Mouse (Mus musculus): ENCODE measurements around the gene Csnk1g2. TPM values are rescaled to one million over a fixed set of nuclear protein-coding genes. Genes with fewer than 3 reads are reported as not detected.
A peak's percentile ranks its signal among the peaks of the same experiment; 100 is the strongest.
"Not testable (repeated sequence)": the region's sequence is repeated elsewhere in the genome, so short reads cannot be mapped to it uniquely, and the experiment has no call there.

Csnk1g2 gene
- total RNA-seq, 2 experiments from 2014 or later: 130 to 138 TPM

DNA sequence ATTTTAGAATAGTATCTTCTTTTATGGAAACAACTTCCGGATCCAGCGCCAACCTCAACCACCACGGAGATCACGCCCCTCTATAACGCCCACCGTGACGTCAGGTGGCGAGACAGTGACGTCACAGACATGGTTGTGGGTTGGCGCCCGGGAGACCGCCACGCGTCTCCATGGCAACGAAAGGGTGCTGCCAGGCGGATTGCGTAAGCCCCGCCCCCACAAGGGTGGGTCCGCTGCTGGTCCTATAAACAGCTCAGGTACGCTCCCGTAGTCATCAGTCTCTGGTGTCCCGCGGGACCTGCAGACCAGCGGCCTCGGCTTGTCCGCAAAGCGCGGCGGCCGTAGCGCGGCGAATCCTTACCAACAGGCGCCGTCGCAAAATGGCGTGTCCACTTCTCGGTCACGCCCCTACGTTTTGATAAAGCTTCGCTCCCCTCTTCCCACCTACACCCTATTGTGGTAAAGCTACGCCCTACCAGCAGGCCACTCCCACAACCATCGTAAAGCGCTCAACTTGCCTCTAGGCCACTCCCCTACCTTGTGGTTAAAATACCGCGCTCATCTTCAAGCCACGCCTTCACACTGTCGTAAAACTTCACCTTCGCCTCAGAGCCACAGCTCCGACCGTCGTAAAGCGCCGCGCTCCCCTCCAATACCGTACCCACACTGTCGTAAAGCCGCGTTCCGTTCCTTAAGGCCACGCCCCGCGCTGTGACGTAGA is 538 bp upstream of the Csnk1g2 start:
- peak; percentile 100 for DNase-seq
- intact Hi-C loops (cut with DNase I): no loop called here

DNA sequence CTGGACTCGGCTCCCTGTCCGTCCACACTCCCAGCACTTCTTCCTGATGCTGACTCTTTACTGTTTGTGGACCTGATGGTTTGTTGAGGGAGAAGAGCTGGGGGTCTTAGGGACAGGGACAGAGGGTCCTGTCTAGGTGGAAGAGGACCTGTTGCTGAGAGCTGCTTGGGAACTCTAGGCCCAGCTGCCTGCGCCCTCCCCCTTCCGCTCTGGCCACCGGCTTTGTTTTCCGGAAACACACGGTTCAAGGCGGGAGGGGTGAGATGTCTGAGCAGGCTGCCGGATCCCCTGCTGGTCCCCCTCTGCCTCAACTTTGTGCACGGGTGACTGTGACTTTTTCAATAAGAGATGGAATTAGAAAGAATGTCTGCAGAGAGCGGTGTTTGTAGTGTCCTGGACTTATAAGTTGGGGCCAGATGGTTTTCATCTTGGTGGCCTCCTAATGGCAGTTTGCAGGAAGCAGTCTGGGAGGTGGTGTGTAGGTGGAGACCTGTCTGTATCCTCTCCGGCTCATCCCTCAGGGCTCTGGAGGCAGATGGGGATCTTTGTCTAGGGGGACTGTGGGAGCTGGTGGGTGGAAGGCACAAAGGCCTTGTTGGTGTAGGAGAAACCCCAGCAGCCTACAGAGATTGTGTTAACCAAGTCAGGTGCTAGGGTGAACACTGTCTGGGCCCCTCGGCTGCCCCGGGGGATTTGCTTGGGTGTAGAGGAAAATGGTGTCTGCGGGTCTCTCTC is 986 bp downstream of the Csnk1g2 start:
- DNase-seq: no peak
- intact Hi-C loops (cut with DNase I): no loop called here

DNA sequence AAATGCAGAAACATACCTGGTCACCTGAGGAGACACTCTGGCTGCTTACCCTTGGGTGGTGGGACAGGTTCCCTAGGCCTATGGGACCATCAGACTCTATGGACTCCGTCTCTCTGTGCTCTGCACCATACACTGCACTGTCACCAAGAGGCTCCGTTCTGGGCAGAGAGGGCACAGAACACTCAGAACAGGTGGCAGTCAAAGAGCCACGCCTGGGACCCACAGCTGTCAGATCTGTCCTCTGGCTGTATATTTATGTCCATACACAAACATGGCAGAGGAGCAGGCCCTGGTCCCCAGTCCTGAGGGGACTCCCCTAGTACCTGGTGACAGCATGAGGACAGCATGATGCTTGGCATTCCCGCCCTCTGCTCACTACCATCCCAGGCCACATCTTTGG is 3.1 kb downstream of the Csnk1g2 start:
- intact Hi-C loops (cut with DNase I): no loop called here
- no peak for DNase-seq

DNA sequence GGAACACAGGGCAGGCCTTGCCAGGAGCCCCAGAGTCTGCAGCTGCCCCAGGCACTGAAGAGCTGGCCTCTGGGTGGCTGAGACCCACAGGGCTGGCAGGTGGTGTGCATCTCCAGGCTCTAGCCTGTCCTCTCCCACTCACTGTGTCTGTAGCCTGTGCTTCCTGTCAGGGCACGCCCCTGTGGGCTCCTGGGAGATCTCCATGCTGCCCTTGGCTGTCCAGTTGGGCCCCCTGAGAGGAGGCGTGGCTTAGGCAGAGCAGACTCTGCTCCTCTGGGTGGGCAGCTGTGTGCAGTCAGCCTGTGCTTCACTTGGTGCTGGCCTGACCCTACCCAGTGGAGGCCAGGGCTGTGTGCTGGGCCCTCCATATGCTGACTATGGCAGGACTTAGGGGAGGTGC is 5.0 kb downstream of the Csnk1g2 start:
- DNase-seq: no peak
- intact Hi-C loops (cut with DNase I): no loop called here

DNA sequence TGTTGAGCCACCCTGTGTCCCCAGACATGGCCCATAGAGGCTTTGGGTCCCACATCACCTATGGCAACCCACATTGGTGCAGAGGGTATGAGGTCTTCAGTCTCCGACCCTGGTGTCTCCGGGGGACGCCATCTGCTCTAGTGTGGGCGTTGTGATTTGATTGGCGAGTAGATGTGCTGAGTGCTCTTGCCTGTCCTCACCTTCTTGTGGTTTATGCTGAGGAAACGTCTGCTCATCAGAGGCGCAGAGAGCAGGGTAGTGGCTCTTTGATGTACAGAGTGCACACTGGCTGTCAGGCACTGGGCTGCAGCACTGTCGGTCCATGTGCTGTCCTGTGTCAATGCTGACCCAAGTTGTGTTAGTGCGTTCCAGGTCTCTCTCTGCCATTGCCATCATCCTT is 6.3 kb downstream of the Csnk1g2 start:
- no peak for DNase-seq
- intact Hi-C loops (cut with DNase I): no loop called here

DNA sequence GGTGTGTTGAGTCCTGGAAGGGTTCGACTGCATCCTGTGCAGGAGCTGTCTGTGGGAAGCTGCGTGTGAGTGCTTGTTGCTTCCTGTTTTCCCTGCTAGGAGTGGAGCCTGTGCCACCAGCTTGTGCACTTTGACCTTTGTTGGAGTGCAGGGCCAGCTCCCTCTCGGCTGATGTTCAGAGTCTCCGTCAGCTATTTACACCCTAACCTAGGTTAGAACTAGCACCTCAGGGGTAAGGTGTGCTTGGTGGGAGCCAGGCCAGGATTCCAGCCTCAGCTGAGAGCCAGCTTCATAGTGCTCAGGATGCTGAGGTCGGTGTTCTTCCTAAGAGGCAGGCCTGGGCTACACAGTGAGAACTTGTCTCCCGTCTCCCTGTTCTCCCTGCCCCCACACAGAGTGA is 12.7 kb downstream of the Csnk1g2 start:
- intact Hi-C loops (cut with DNase I): no loop called here
- DNase-seq: no peak

DNA sequence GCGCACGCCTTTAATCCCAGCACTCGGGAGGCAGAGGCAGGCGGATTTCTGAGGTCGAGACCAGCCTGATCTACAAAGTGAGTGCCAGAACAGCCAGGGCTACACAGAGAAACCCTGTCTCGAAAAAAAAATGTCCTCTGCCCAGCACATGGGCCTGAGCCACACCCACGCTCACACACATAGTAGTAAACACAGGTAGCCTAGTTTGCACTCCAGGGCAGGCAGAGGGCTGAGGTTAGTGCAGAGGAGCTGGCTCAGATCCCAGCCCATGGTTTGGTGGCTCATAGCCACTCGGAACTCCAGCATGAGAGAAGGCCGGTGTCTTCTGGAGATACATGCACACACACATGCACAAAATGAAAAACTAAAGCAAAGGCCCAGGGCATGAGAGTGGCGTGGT is 24.3 kb downstream of the Csnk1g2 start:
- intact Hi-C loops (cut with DNase I): no loop called here

DNA sequence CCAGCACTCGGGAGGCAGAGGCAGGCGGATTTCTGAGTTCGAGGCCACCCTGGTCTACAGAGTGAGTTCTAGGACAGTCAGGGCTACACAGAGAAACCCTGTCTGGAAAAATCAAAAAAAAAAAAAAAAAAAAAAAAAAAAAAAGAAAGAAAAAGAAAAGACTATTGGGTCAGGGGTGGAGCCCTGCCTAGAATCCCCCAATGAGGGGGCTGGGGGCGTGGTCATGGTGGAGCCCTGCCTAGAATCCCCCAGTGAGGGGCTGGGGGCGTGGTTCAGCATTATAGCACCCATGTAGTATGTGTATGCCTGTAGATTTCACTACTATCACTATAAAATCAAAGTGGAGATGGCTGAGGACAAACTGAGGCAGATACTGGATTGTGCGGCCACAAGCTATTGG is 27.3 kb downstream of the Csnk1g2 start:
- intact Hi-C loops (cut with DNase I); DNase-seq: not testable (repeated sequence)

More for the DNA sequence above, 24.3 kb downstream of the Csnk1g2 start:
- DNase-seq: no peak

DNA sequence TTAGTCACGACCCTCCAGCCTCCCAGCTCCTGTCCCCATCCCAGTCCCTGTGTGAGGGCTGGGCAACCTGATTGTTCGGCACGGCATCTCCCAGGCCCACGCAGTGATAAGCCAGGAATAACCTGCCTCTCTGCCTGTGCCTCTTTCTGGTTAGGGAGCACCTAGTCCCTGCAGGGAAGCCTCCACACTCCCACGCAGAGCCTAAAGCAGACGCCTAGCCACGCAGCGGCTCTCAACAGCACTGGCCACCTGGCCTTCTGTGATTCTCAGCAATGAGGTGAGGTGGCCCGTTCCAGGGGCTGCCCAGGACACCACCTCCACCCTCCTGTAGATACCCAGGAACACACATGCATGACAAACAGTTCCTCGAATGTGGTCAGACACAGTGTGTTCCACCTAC is 27.8 kb downstream of the Csnk1g2 start:
- intact Hi-C loops (cut with DNase I): no loop called here
- DNase-seq: no peak

DNA sequence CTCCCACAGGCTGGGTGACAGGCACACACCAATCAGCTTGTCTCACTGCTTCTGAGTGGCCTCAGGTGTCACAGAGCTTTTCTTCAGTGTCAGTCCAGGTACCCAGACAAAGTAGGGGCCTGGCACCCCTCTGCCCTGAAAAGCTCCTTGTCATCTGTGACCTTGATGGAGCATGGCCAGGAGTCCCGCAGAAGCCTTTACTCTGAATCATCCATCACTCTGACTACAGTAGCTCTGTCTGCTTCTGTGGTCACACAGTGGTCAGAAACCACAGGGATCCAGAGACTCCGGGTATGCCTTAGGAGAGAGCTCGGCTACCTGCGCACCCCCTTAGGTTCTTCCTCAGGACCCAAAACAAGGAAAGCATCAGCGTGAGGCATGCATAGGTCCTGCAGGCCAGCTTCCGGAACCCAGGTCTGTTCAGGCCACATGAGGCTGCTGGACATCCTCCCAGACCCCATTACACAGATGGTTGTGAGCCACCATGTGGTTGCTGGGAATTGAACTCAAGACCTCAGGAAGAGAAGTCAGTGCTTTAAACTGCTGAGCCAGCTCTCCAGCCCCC is 30.6 kb downstream of the Csnk1g2 start:
- DNase-seq: no peak
- intact Hi-C loops (cut with DNase I): no loop called here

DNA sequence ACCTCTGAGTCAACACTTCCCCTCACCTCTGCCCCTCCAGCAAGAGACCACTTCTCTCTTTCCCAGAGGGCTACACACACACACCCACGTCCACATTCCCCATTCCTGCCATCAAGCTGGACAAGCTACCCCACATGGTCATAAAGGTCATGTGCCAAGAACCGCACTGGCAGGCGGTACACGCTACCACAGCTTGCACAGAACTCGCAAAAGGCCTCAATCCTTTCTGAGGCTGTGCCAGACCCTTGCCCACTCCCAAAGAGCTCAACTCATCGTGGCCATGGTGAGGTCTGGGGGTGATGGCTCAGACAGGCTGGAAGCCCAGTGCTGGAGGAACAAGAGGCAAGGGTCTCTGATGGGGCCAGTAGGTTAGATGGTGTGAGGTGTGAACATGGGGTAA is 32.2 kb downstream of the Csnk1g2 start:
- intact Hi-C loops (cut with DNase I): no loop called here
- DNase-seq: no peak

DNA sequence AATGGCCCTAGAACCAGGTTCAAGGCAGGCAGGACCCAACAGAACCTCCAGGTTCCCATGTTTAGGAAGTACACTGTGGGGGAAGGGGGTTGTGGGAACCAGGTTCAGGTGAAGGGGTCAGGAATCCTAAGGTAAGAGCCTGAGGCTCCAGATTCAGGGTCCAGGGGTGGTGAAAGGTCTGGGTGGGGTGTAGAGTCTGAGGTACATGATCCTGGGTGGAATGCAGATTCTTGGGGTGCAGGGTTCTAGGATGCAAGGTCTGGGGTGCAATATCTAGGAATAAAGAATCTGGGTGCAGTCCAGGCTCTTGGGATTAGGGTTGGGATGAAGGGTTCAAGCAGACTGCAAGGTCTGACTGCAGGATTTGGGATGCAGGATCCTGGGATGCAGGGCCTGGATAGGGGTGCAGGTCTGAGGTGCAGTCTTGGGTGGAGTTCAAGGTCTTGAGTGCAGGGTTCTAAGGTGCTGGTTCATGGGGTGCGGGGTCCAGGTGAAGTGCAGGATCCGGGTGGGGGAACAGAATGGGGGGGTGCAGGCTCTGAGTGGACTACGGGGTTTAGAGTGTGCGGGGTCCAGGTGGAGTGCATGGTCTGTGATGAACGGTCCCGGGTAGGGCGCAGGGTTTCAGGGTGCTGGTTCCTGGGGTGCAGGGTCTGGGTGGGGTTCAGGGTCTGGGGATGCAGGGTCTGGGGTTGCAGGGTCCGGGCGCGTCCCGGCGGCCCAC is 32.9 kb downstream of the Csnk1g2 start:
- intact Hi-C loops (cut with DNase I): no loop called here
- DNase-seq: no peak

DNA sequence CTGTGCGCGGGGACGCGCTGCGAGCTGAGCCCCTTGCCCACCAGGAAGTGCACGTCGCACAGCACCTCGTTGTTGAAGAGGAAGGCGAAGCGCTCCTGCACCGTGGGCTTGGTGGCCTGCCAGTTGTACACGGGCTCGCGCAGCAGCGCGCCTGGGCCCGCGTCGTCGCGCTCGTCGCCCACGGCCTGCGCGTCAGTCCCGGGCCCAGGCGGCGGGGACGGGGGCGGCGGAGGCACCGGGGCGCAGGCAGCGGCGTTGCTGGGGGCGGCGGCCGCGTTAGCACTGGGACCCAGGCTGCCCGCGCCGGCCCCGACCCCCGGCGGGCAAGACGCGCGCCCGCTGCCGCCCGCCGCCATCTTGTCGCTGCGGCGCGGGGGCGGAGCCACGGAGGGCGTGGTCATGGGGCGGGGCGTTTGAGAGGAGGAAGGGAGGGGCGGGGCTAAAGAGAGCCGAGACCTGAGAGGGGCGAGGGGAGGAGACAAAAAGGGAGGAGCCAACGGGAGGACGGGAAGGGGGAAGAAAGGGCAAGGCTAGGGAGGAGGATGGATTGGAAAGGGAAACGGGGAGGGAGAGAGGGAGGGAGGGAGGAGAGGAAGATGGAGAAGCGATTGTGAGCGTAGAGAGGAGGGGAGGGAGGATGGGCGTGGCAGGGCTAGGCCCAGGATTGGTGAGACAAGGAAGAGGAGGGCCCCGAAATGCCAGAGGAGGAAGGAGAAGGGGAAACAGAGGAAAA is 33.7 kb downstream of the Csnk1g2 start:
- intact Hi-C loops (cut with DNase I): no loop called here
- DNase-seq: peak; percentile 99

DNA sequence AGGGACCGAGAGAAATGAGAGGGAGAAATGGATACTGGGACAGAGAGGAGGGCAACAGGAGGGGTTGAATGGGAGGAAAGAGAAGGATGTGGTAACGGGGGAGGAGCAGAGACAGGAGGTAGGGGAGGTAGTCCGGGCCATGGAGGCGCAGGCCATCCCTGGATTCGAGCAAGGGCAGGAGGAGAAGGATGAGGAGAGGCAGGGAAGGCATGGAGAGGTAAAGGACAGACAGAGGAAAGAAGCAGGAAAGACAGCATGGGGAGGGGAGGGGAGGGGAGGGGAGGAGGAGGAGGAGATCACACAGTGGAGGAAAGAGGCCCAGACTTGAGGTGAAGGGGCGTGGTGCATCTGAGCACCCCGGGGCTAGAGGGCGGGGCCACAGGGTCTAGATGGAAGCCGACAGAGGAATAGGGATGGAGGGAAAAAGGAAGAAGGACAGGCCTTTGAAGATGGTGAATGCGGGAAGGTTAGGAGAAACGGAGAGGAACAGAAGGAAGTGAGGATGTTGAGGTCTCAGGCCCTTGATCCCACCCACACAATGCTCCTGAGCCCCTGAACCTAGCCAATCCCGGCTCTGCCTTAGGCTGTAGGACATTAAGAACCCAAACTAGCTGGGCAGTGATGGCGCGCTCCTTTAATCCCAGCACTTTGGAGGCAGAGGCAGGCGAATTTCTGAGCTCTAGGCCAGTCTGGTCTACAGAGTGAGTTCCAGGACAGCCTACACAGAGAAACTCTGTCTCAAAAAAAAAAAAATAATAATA is 34.4 kb downstream of the Csnk1g2 start, which contains the start of gene Btbd2:
Gene Btbd2, minus strand, starts transcription at position 209 of the 761 bp plus-strand sequence.
- intact Hi-C loops (cut with DNase I): no loop called here
- DNase-seq: no peak

DNA sequence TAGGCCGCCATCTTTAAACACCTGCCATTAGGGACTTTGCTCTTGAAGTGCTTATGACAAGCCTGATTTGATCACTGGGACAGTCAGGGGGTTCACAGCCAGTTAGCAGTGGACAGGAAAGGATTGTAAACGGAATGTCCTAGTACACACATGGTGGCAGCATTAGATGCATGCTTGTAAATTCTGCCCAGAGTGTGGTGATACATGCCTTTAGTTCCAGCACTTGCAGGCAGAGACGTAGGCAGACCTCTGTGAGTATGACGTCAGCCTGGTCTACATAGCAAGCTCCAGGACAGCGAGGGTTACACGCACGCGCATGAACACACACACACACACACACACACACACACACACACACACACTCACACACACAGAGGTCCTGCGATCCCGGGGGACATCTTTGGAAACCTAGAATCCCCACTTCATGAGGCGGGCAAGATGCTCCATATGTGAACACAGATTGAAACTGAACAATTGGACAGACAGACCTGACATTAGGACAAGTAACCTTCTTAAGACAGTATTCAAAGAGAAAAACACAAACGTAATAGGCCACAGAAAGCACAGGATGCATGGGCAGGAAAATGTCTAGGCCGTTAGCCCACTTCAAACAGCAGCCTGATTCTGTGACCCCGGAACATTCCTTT is 35.7 kb downstream of the Csnk1g2 start:
- DNase-seq: no peak
- intact Hi-C loops (cut with DNase I): no loop called here

DNA sequence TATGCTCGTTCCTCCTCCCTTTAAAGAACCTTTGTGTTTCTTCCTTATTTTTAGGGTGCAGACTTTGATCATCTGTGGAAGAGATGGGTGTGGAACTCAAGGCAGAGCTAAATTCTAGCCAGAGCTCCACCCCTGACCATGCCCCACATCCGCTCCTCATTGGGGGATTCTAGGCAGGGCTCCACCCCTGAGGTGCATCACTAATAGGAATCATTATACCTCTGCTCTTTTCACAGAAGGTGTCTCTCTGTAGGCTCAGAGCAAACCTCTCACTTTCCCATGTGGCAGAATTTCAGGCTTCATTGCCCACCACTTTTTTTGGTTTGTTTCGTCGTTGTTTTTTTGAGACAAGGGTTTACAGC is 36.2 kb downstream of the Csnk1g2 start:
- DNase-seq: no peak
- intact Hi-C loops (cut with DNase I): no loop called here

DNA sequence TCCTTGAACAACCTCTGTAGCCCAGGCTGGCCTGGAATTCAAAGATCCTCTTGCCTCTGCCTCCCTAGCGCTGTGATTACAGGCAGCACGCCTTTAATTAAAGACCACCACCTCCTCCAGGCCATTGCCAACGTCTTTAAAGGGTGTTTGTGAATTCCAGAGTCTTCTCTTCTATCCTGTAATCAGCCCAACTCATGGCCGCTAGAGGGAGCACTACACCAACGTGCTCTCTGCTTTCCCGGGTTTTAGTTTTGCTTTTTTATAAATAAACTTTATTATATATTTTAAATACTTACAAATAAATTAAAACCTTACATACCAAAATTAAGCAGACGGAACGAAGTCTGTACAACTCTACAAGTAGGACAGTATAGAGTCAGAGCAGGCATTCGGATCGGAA is 36.6 kb downstream of the Csnk1g2 start:
- intact Hi-C loops (cut with DNase I): no loop called here
- peak; percentile 76 for DNase-seq

DNA sequence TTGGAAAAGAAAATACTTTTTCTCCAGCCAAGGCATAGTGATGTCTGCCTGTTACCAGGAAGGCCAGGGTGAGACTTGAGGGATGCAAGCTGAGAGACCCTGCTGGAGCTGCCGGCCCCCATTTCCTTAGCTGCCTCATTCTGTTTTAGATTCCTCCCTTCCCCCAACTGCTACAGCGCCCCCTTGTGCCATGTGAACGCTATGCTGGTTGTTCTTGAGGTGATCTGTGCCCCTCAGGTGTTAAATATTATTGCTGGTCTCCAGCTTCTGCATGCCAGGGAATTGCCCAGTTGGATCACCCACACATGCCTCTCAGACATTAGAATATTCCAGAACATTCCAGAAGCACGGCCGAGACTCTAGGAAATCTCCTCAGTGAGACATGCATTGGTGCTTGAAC is 38.5 kb downstream of the Csnk1g2 start:
- DNase-seq: peak; percentile 56

DNA sequence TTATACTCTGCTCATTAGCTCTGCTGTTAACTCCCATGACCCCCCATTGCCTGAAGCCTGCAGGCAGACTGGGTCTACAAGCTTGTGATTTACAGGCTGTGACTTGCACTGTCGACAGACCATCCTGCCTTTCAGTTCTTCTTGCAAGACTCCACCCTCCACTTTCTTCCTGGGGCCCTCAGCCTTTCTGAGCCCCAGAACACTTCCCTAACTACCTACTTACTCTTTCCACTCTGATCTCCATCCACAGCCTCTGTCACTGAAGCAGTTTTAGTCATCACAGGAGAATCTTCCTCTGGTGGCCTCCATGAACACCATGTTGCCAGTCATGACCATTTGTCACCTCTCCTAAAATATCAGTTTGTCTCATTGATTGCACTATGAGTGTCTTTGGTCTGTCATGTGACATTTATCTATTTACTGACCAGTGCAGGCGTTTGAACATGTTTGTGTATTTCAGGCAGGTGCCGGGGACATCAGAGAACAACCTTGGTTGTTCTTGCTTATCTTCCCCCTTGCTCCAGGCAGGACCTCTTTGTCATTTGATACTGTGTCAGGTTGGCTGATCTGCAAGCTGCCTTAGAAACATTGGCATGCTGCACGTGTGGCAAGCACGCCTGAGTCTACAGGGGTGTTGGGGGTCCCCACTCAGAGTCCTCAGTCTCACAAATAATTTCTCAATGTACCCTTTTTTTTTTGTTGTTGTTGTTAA is 41.0 kb downstream of the Csnk1g2 start:
- intact Hi-C loops (cut with DNase I): no loop called here
- DNase-seq: no peak

More for the DNA sequence above, 38.5 kb downstream of the Csnk1g2 start:
- intact Hi-C loops (cut with DNase I): no loop called here
